Mouse (Mus musculus) lung, embryonic 16.5 days (tissue): ENCODE measurements around the gene Cox10. TPM values are rescaled to one million over a fixed set of nuclear protein-coding genes. Genes with fewer than 3 reads are reported as not detected.

Source experiments
- ATAC-seq: fragments of 200-750 bp; cut with Nextera tagmentation; 2 replicates; pipeline ENCODE4 v1.8.0; 2017; ENCODE audit warnings: low read depth, mild to moderate bottlenecking, moderate library complexity
- H3K27ac ChIP-seq: fragments of 300-500 bp; sonication (generic); 2 replicates; pipeline ENCODE4 v1.5.1; 2014; ENCODE audit warnings: mild to moderate bottlenecking, control low read depth, low read length
- H3K27me3 ChIP-seq: fragments of 300-500 bp; sonication (generic); 2 replicates; pipeline ENCODE4 v1.6.1; 2014; ENCODE audit warnings: low read depth, low read length, mixed read lengths; ENCODE audit not compliant: control insufficient read depth, insufficient read depth
- H3K36me3 ChIP-seq: fragments of 300-500 bp; sonication (generic); 2 replicates; pipeline ENCODE4 v1.6.1; 2014; ENCODE audit warnings: low read length; ENCODE audit not compliant: control insufficient read depth, insufficient read depth
- H3K4me1 ChIP-seq: fragments of 300-500 bp; sonication (generic); replicated peaks from 2 replicates; pipeline ENCODE4 v1.6.1; 2014; ENCODE audit warnings: low read length, mixed read lengths; ENCODE audit not compliant: control insufficient read depth, insufficient read depth
- H3K4me2 ChIP-seq: fragments of 300-500 bp; sonication (generic); 2 replicates; pipeline ENCODE4 v1.6.1; 2014; ENCODE audit warnings: low read depth, low read length, control low read depth
- H3K4me3 ChIP-seq: fragments of 300-500 bp; sonication (generic); 2 replicates; pipeline ENCODE4 v1.5.1; 2014; ENCODE audit warnings: mild to moderate bottlenecking, low read length, control low read depth
- H3K9ac ChIP-seq: fragments of 300-500 bp; sonication (generic); 2 replicates; pipeline ENCODE4 v1.6.1; 2014; ENCODE audit warnings: low read length, control low read depth
- H3K9me3 ChIP-seq: fragments of 300-500 bp; sonication (generic); 2 replicates; pipeline ENCODE4 v1.6.1; 2016; ENCODE audit warnings: low read length; ENCODE audit not compliant: control insufficient read depth
- WGBS: fragments of 180-500 bp; shearing (Covaris S2); extraction: QIAGEN DNeasy Blood & Tissue Kit; methylation state at CpG from one replicate; pipeline ENCODE4 v1.1.7; 2014; 5-methylcytosine and 5-hydroxymethylcytosine counted together
- polyA plus RNA-seq: library from polyadenylated mRNA; unstranded; fragments of >200 nt; fragmentation: Nextera tagmentation; extraction: Ambion mirVana; gene quantifications from 2 replicates; pipeline ENCODE4 v1.2.1, GENCODE M21; 2015

Cox10 gene
- polyA plus RNA-seq, 1 experiment from 2014 or later = 18.0 TPM

DNA sequence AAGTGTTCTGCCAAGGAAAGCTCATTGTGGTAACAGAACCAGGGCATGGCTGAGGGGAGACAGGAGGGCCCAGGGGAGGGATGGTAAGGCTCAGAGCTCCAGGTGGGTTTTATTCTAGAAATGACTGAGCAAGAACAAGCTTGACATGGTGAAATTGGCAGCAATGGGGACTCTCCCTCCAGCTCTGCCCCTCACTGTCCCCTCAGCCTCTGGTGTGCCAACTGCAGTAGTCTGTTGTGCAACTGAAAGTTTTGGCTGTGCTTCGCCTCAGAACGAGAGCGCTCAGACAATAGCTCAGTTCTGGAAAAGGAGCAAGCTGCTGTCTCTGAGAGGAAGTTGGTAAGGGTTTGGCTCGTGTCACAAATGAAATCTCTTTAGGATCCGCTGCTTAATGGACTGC is 113.8 kb downstream of the Cox10 start:
- H3K4me2 ChIP-seq = no peak overlapping the region
- H3K27me3 ChIP-seq = no peaks in the 10 kb centered on the region
- 46% methylated on average over 5 of the region's 5 CpGs for WGBS

DNA sequence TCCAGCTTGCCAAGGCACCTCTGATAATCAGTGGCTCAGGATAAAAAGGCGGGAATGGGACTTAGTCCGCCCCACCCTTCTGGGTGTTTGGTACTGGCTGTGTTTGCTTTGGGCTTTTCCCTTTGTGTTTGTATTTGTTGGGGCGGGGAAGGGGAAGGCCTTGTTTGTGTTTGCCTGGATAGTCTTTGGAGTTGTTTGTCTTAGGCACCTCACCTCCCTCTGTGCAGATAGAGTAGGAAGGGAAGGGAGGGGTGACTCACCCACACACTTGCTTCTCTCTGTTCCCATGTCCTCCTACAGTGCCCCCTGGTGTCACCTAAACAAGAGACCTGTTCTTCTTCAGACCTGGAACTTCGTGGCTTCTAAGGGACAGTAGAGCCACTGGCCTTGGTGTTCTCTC is 122.1 kb downstream of the Cox10 start:
- H3K4me3 ChIP-seq = no peak overlapping the region

More for the DNA sequence above, 113.8 kb downstream of the Cox10 start:
- Histone ChIP-seq H3K9me3 (no peaks in the 10 kb centered on the region), H3K9ac (no peak overlapping the region), H3K36me3 (no peaks in the 10 kb centered on the region), H3K4me3 (no peak overlapping the region), H3K4me1 (peaks cover 4% of the 10 kb centered on the region; the same call in 1 of the 2 replicates), H3K27ac (no peak overlapping the region)
- peak; percentile 35 for ATAC-seq

DNA sequence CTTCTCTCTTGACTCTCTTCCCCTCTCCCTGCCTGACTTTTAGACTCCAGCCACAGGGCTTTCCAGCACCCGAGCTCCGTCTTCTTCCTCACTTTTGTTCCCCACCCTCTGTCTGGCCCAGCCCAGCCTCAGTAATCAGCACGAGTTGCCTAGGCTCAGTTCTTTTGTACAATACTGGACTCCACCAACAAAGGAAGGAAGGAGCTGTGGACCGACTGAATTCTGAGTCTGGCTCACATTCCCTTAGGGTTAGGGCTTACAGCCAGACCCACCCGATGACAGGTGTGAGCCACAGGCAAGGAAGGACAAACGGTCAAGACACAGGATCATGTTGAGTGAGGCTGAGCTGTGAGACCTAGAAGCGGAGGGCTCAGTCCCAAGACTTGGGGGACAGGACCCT is 122.5 kb downstream of the Cox10 start:
- 35% methylated on average over 7 of the region's 7 CpGs for WGBS
- H3K27ac ChIP-seq = no peak overlapping the region
- no peaks in the 10 kb centered on the region for H3K36me3 ChIP-seq
- no peak overlapping the region for H3K4me3 ChIP-seq
- H3K9me3 ChIP-seq = no peaks in the 10 kb centered on the region
- no peak overlapping the region for H3K9ac ChIP-seq
- no peak overlapping the region for H3K4me2 ChIP-seq
- peaks cover 3% of the 10 kb centered on the region; the same call in 1 of the 2 replicates for H3K27me3 ChIP-seq
- no peak for ATAC-seq
- H3K4me1 ChIP-seq = peaks cover 13% of the 10 kb centered on the region

More for the DNA sequence above, 122.1 kb downstream of the Cox10 start:
- Histone ChIP-seq H3K27ac (no peak overlapping the region), H3K4me1 (peaks cover 9% of the 10 kb centered on the region), H3K9me3 (no peaks in the 10 kb centered on the region), H3K27me3 (peaks cover 3% of the 10 kb centered on the region; the same call in 1 of the 2 replicates), H3K36me3 (no peaks in the 10 kb centered on the region), H3K4me2 (no peak overlapping the region), H3K9ac (no peak overlapping the region)
- ATAC-seq = no peak
- 51% methylated on average over 4 of the region's 4 CpGs for WGBS

DNA sequence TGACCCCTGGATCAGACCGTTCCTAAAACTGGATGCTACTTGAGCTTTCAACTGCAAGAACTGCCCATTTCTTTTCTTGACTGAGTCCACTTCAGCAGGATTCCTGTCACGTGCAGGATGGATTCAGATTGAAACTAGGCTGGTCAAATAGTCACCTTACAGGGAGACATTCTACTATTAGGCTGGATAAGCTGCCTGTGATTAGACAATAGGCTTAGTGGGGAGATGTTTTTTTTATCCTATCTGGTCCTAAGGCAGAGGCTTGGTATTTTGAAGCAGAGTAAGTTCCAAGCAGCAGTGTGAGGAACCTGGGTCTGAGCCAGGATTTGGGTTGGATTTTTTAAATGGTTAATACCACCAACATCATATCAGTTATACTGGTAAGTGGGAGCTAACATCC is 125.4 kb downstream of the Cox10 start:
- Histone ChIP-seq H3K4me2 (no peak overlapping the region), H3K36me3 (no peaks in the 10 kb centered on the region), H3K9ac (no peak overlapping the region), H3K27me3 (peaks cover 9% of the 10 kb centered on the region; the same call in 1 of the 2 replicates), H3K4me3 (no peak overlapping the region), H3K27ac (no peak overlapping the region), H3K9me3 (no peaks in the 10 kb centered on the region), H3K4me1 (peaks cover 13% of the 10 kb centered on the region)
- WGBS = 83% methylated on average over 2 of the region's 2 CpGs
- no peak for ATAC-seq

DNA sequence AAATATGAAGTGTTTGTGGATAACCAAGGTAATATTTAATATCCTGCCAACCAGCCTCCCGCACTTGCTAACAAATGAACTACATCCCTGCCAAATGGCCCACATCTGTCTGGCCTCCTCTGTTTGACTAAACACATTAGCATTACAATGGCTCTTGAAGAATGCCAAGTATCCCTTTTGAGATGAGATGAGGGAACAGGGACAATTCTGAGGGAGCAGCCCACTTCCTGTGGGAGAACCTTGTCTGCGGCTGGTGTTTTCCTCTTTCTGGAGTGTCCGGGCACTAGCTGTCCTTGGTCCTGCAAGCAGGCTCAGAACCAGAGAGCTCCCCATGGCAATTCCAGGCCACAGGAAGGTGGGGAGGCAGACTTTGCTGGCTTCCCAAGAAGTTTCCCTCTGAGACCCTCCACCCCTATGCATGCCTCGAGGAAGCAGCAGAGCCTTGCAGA is 126.5 kb downstream of the Cox10 start:
- Histone ChIP-seq H3K27me3 (peaks cover 10% of the 10 kb centered on the region; the same call in 1 of the 2 replicates), H3K27ac (no peak overlapping the region), H3K4me1 (peaks cover 13% of the 10 kb centered on the region), H3K4me2 (peak overlapping the region; percentile 51; the same call in 1 of the 2 replicates), H3K9ac (no peak overlapping the region), H3K36me3 (no peaks in the 10 kb centered on the region), H3K9me3 (no peaks in the 10 kb centered on the region), H3K4me3 (no peak overlapping the region)
- 19% methylated on average over 4 of the region's 4 CpGs for WGBS
- ATAC-seq = peak; percentile 66

DNA sequence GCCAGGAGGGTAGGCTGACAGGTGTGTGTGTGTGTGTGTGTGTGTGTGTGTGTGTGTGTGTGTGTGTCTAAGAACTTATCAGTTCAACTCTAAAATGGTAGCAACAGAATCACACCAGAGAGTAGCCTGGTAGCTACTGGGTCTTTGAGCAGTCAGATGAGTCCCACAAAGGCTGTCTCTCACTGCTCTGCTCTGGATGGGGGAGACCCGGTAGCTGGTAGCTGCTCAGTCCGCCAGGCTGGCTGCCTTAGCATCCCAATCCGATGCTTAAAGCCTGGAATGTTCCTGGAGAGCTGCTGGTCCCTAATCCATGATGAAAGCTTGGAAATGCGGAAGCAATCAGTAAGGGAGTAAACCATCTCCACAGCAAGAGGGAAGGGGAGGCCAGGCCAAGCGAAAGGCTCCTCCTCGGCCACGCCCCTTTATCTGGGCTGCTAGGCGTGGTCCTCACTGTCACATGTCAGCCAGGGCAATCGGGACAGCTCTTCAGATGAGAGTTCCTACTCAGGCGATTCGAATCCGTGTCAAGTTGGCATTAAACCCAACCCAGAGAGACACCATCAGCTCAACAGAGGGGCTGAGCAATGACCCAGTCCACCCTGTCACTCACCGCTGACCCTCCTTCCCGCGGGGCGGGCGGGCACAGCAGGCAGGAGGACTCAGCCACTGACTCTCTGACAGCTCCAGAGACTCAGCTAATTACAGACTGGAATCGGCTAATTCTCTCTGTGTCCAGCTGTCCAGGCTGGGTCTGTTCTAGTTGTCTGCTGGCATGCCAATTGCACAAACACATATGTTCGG is 127.2 kb downstream of the Cox10 start:
- ATAC-seq = peak; percentile 86
- H3K9ac ChIP-seq = no peak overlapping the region
- peaks cover 13% of the 10 kb centered on the region for H3K4me1 ChIP-seq
- no peaks in the 10 kb centered on the region for H3K9me3 ChIP-seq
- H3K4me3 ChIP-seq = peak overlapping the region; percentile 33
- H3K36me3 ChIP-seq = no peaks in the 10 kb centered on the region
- peak overlapping the region; percentile 51 for H3K4me2 ChIP-seq
- WGBS = 3% methylated on average over 19 of the region's 19 CpGs
- H3K27ac ChIP-seq = no peak overlapping the region
- H3K27me3 ChIP-seq = peaks cover 10% of the 10 kb centered on the region; the same call in 1 of the 2 replicates

DNA sequence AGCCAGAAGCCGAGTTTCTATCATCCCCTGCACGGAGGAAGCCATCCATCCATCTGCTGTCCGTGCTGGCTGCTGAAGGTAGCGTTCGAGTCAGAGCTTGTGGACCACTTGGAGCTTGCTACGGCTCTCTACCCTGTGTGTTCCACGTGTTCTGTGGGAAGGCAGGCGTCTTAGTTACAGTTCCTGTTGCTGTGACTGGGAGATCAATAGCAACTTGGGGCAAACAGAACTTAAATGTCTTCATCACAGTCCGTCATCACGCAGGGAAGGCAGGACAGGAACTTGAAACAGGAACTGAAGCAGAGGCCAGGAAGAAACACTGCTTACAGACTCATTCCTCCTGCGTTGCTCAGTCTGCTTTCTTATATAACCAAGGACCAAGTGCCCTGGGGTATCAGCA is 130.9 kb downstream of the Cox10 start:
- WGBS = 73% methylated on average over 11 of the region's 11 CpGs
- H3K9me3 ChIP-seq = no peaks in the 10 kb centered on the region
- no peak overlapping the region for H3K4me2 ChIP-seq
- H3K27me3 ChIP-seq = peaks cover 8% of the 10 kb centered on the region; the same call in 1 of the 2 replicates
- H3K27ac ChIP-seq = no peak overlapping the region
- H3K9ac ChIP-seq = no peak overlapping the region
- peaks cover 13% of the 10 kb centered on the region for H3K4me1 ChIP-seq
- H3K4me3 ChIP-seq = no peak overlapping the region
- ATAC-seq = no peak
- H3K36me3 ChIP-seq = no peaks in the 10 kb centered on the region

DNA sequence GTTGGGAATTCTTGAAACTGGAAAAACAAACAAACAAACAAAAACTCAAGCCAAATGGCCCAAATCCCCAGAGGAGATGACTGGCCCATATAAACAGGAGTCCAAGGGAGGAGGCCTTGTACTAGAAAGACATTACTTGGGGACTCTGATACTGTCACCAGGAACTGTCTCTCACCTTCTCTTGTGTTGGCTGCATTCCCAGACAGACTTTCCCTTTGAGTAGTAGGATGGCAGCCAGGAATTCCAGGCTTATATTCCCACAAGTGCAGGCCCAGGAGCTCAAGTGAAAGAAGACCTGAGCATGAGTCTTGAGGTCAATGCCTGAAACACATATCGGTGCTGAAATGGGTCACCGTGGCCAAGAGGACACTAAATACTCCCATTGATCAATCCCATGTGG is 132.2 kb downstream of the Cox10 start:
- H3K27me3 ChIP-seq = peaks cover 7% of the 10 kb centered on the region; the same call in 1 of the 2 replicates
- no peak for ATAC-seq
- no peaks in the 10 kb centered on the region for H3K9me3 ChIP-seq
- H3K9ac ChIP-seq = no peak overlapping the region
- no peaks in the 10 kb centered on the region for H3K36me3 ChIP-seq
- no peak overlapping the region for H3K4me2 ChIP-seq
- 83% methylated on average over 2 of the region's 2 CpGs for WGBS
- no peak overlapping the region for H3K27ac ChIP-seq
- no peak overlapping the region for H3K4me3 ChIP-seq
- peaks cover 3% of the 10 kb centered on the region for H3K4me1 ChIP-seq

DNA sequence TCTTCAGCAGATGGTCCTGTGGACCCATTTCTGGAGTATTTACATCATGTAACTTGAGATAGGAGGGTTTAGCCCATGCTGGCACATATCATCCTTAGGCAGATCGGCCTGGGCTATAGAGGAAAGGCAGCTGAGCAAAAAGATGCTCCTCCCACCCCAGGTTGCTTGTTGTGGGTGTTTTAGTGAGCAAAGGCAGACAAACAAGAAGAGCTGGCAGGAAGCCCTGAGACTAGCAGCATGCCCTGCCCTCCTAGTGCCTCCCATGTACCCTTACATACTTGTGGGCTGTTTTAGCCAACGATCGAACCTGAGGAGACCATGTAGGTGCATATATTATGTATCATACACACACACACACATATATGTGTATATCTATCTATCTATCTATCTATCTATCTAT is 135.3 kb downstream of the Cox10 start:
- no peak overlapping the region for H3K9ac ChIP-seq
- H3K4me3 ChIP-seq = no peak overlapping the region
- 83% methylated on average over 3 of the region's 3 CpGs for WGBS
- no peak for ATAC-seq
- no peaks in the 10 kb centered on the region for H3K9me3 ChIP-seq
- H3K4me1 ChIP-seq = no peaks in the 10 kb centered on the region
- H3K27ac ChIP-seq = no peak overlapping the region
- H3K4me2 ChIP-seq = no peak overlapping the region
- H3K36me3 ChIP-seq = no peaks in the 10 kb centered on the region
- peaks cover 1% of the 10 kb centered on the region; the same call in 1 of the 2 replicates for H3K27me3 ChIP-seq
